Mouse (Mus musculus) heart, adult 2 months (tissue): ENCODE measurements around the gene Ltbp4. TPM values are rescaled to one million over a fixed set of nuclear protein-coding genes. Genes with fewer than 3 reads are reported as not detected.

Source experiments
- DNase-seq, 2 experiments: peaks; one replicate each; pipeline ENCODE4 v3.0.0; 2021
- H3K27ac ChIP-seq: fragments of 200-600 bp; 2 replicates; pipeline ENCODE4 v1.8.1; 2022
- H3K27me3 ChIP-seq: fragments of 200-500 bp; 2 replicates; pipeline ENCODE4 v1.6.1; 2012; ENCODE audit warnings: mild to moderate bottlenecking, low read length, inconsistent platforms, mixed read lengths; ENCODE audit not compliant: control insufficient read depth, insufficient read depth
- H3K36me3 ChIP-seq: fragments of 200-500 bp; 2 replicates; pipeline ENCODE4 v1.6.1; 2012; ENCODE audit warnings: low read length, inconsistent platforms; ENCODE audit not compliant: control insufficient read depth, insufficient read depth
- H3K4me1 ChIP-seq: fragments of 200-500 bp; 2 replicates; pipeline ENCODE4 v1.6.1; 2011; ENCODE audit warnings: low read length; ENCODE audit not compliant: control insufficient read depth, insufficient read depth
- H3K4me3 ChIP-seq: fragments of 200-600 bp; 2 replicates; pipeline ENCODE4 v1.8.1; 2022
- H3K79me2 ChIP-seq: fragments of 200-500 bp; replicated peaks from 2 replicates; pipeline ENCODE4 v1.6.1; 2012; ENCODE audit warnings: mild to moderate bottlenecking, inconsistent platforms, low read length, moderate library complexity, mixed read lengths; ENCODE audit not compliant: control insufficient read depth, insufficient read depth
- H3K9ac ChIP-seq: fragments of 200-500 bp; 2 replicates; pipeline ENCODE4 v1.6.1; 2012; ENCODE audit warnings: low read depth, mild to moderate bottlenecking, control low read depth, inconsistent platforms, low read length, mixed read lengths
- CTCF ChIP-seq: fragments of 200-600 bp; IDR thresholded peaks from 2 replicates; pipeline ENCODE4 v1.8.1; 2022; ENCODE audit warnings: antibody characterized with exemption, mild to moderate bottlenecking, moderate library complexity
- EP300 ChIP-seq: fragments of 200-500 bp; IDR thresholded peaks from 2 replicates; pipeline ENCODE4 v1.6.1; 2011; ENCODE audit warnings: low read depth, low read length, control low read depth; ENCODE audit not compliant: insufficient read depth
- POLR2A ChIP-seq: fragments of 200-500 bp; IDR thresholded peaks from 2 replicates; pipeline ENCODE4 v1.6.1; 2011; ENCODE audit warnings: mild to moderate bottlenecking, low read depth, low read length, control low read depth; ENCODE audit not compliant: insufficient read depth
- WGBS: fragments of 180-500 bp; shearing (Covaris S2); methylation state at CpG from one replicate; pipeline ENCODE4 v1.1.7; 2018; 5-methylcytosine and 5-hydroxymethylcytosine counted together
- intact Hi-C: fragments of 180-260 bp; cut with DNase I; formaldehyde crosslinking; loops from one replicate; pipeline ENCODE4 v1.15.1; 2025
- polyA plus RNA-seq: library from polyadenylated mRNA; depleted of rRNA; stranded (reverse); fragments of >200 nt; gene quantifications from 2 replicates; pipeline ENCODE4 v1.2.3, GENCODE M21; 2012
- total RNA-seq, 2 experiments: library from RNA; stranded (reverse); gene quantifications; 2 replicates each; pipeline ENCODE4 v1.2.3; 2021

Ltbp4 gene
- total and polyA plus RNA-seq, 3 experiments = 187 to 374 (median 221) TPM

DNA sequence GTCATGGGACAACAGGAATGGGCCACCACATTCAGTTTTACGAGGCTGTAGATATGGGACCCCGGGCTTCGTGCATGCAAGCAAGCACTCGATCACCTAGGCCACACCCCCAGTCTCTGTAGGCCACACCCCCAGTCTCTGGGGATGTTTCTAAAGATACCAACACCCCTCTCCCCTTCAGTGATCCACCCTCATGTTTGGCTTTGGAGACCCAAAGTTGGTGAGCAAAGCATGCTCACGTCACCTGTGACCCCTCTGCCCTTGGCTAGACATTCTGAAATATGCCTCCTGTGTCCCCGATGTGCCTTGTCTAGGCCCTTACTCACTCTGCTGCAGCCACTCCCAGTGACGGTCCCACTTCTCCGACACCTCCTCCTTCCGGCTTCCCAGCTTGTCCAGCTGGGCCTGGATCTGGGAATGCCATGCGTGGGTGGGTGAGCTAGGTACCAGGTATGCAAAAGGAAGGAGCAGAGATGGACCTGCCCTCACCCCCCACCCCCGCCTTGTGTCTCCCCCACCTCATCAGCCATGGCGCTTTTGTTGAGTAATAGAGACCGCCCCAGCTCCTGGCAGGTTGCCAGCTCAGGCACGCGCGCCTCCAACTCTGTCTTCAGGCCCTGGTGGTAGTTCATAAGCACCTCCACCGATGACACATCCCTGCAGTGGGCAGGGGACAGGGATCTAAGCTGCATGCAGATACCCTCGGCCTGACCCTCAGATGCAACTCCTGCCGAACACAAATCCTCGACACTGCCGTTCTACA lies 28.8 kb upstream of the Ltbp4 start:
- intact Hi-C loops = no loop called here

DNA sequence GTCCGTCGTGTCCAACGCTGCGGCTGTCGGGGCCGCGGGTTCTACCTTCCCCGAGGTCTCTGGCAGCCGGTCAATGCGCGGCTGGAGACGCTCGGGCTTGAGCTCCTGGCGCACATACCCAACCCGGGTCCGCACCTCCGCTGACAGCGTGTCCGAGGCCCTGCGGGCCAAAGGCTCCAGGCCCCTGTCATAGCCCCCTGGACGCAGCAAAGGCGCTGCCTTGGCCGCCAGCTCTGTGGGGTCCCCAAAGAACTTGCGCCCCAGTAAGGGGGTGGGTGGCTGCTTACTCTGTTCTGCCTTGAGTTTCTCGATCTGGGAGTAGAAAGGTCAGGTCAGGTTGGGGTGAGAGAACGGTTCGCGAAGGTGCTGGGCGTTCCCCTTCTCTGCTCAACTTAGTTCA lies 26.9 kb upstream of the Ltbp4 start:
- intact Hi-C loops = no loop called here
- Histone ChIP-seq H3K4me1 (peaks cover 2% of the 10 kb centered on the region; the same call in 1 of the 2 replicates), H3K9ac (no peak overlapping the region), H3K27me3 (peaks cover 23% of the 10 kb centered on the region), H3K36me3 (no peaks in the 10 kb centered on the region), H3K79me2 (no peaks in the 10 kb centered on the region), H3K4me3 (no peak overlapping the region), H3K27ac (no peak overlapping the region)
- TF ChIP-seq CTCF (no peak), EP300 (no peak), POLR2A (no peak)
- WGBS = 14% methylated on average over 29 of the region's 29 CpGs
- no peak for DNase-seq

More for the DNA sequence above, 28.8 kb upstream of the Ltbp4 start:
- Histone ChIP-seq H3K27ac (no peak overlapping the region), H3K4me1 (no peaks in the 10 kb centered on the region; the same call in 1 of the 2 replicates), H3K79me2 (no peaks in the 10 kb centered on the region), H3K27me3 (peaks cover 26% of the 10 kb centered on the region), H3K9ac (no peak overlapping the region), H3K36me3 (no peaks in the 10 kb centered on the region), H3K4me3 (no peak overlapping the region)
- 38% methylated on average over 21 of the region's 21 CpGs for WGBS
- DNase-seq = no peak
- no peak for TF ChIP-seq POLR2A
- TF ChIP-seq CTCF = no peak
- TF ChIP-seq EP300 = no peak

DNA sequence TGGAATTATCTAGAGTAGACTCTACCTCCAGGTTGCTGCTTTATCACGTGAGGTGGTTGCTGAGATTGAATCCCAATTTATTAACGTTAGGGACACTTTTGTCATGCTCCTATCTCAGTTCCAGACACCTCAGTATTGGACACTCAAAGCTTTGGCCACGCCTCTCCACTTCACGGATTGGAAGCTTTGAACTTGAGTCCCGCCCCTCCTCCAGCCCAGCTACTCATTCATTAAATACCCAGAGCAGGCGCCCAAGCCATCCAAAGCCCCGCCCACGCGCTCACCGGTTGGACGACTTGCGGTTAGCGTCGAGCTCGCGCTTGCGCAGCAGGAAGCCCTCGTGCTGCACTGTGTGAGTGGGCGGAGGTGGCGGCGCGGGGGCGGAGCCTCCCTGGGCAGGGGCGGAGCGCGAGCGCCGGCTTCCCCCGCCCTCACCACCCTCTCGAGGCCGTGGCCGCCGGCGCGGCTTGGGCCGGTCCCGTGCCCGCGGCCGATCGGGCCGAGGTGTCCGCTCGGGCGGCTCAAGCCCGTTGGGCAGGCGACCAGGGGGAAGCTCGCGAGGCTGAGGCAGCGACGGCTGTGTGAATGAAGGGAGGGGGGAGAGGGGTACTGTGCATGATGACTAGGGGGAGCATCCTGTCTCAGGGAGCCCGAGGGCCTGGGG lies 23.9 kb upstream of the Ltbp4 start:
- peak; percentile 97 to 99 for DNase-seq
- Histone ChIP-seq H3K9ac (peak overlapping the region; percentile 88), H3K27ac (no peak overlapping the region), H3K4me1 (peaks cover 3% of the 10 kb centered on the region; the same call in 1 of the 2 replicates), H3K79me2 (no peaks in the 10 kb centered on the region), H3K36me3 (no peaks in the 10 kb centered on the region), H3K27me3 (peaks cover 14% of the 10 kb centered on the region), H3K4me3 (peak overlapping the region; percentile 29)
- no peak for TF ChIP-seq CTCF
- TF ChIP-seq POLR2A = no peak
- no peak for TF ChIP-seq EP300
- 1% methylated on average over 52 of the region's 52 CpGs for WGBS
- intact Hi-C loops = loop anchor here (2.0 kb wide), 1 partner anchor 25 kb away; the partner anchor contains the start of gene Ltbp4

DNA sequence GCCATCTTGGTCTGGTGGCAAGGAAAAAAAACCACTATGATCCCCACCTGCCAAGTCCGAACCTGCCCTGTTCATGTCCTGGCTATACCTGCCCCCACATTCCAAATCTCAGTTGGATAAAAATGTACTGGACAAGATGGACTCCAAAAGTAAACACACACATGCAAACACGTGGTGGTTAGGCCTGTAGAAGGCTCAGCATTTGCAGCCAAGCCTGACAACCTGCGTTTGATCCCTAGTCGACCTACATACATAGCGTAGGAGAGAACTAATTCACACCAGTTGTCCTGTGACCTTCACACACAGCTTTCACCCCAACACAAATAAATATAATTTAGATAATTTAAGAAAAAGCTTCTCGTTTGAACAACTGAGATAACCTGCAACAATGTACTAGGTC lies 23.3 kb upstream of the Ltbp4 start:
- no peak overlapping the region for H3K27ac ChIP-seq
- H3K4me3 ChIP-seq = no peak overlapping the region; the same call in 1 of the 2 replicates
- no peak overlapping the region for H3K9ac ChIP-seq
- H3K4me1 ChIP-seq = peaks cover 3% of the 10 kb centered on the region; the same call in 1 of the 2 replicates
- intact Hi-C loops = loop anchor here (2.0 kb wide), 1 partner anchor 24 kb away; the partner anchor contains the start of gene Ltbp4
- 47% methylated on average over 6 of the region's 6 CpGs for WGBS
- H3K27me3 ChIP-seq = peaks cover 12% of the 10 kb centered on the region
- no peaks in the 10 kb centered on the region for H3K79me2 ChIP-seq
- DNase-seq = no peak
- H3K36me3 ChIP-seq = no peaks in the 10 kb centered on the region
- TF ChIP-seq CTCF (no peak), EP300 (no peak), POLR2A (no peak)

DNA sequence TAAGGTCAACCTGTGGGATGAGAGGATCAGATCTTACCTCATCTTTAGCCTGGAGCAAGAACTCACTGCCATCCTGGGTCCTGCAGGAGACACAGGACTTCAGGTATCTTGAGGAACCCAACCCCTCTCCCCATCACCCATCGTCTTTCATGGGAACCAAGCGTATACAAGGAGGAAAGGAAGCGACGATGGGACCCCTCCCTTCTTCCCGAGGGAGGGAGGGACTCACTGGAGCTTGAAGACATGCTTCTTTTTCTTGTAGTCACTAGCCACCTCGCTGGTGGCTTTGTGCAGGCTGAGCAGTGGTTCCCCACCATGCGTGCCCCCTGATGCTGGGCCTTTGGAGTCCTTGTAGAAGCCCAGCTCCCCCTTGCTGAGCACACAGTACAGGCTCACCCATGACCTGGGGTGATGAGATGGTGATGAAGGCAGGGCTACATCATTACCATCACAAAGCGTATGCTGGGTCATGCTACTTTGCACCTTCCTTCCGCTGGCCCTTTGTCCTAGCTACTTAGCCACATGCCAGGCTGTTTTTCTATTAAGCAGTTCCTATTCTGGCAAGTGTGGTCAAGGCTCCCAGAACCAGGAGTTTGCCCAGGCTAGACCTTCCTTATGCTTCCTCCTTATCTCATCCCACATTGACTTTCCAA lies 22.3 kb upstream of the Ltbp4 start:
- Histone ChIP-seq H3K27ac (no peak overlapping the region), H3K36me3 (no peaks in the 10 kb centered on the region), H3K4me1 (peaks cover 5% of the 10 kb centered on the region), H3K27me3 (peaks cover 10% of the 10 kb centered on the region), H3K9ac (no peak overlapping the region), H3K4me3 (no peak overlapping the region), H3K79me2 (no peaks in the 10 kb centered on the region)
- 83% methylated on average over 9 of the region's 9 CpGs for WGBS
- intact Hi-C loops = loop anchor here (2.0 to 10.0 kb wide), 3 partner anchors 23 to 315 kb away; partner anchors contain the start of genes Blvrb, Ltbp4, Map3k10 and Sptbn4
- TF ChIP-seq CTCF (no peak), POLR2A (no peak), EP300 (no peak)
- DNase-seq = no peak
